Mouse (Mus musculus): Measurements from ENCODE around the gene Mrpl14. TPM values are rescaled to one million over a fixed set of nuclear protein-coding genes. Genes with fewer than 3 reads are reported as not detected.

Mrpl14 gene
- polyA plus RNA-seq, 1 experiment from 2014 or later: 143 TPM

DNA sequence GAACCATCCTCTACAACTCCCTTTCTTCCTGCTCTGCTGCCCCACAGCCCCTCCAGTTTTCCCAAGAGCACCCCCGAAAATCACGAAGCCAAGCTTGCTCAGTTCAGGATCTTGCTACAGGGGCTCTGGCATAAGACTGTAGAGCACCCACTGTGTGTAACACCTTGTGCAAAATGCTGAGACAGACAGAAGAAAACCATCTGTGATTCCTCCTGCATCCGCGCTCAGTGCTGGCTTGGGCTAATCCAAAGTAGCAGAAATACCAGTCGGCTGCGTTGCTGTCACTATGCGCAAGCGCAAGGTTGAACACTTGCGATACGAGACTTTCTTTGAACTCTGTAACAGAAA lies 38.4 kb downstream of the Mrpl14 start:
- no peak overlapping the region for H3K4me2 ChIP-seq (ENCODE audit: low read depth, low read length)
- no peak overlapping the region for H3K9ac ChIP-seq (ENCODE audit: low read length)
- H3K27me3 ChIP-seq (ENCODE audit: control insufficient read depth, insufficient read depth, low read length): no peaks in the 10 kb centered on the region
- no peak overlapping the region for H3K4me3 ChIP-seq (ENCODE audit: low read length)
- H3K9me3 ChIP-seq (replicated peaks; ENCODE audit: control insufficient read depth, low read length): no peaks in the 10 kb centered on the region
- ATAC-seq (replicated peaks; ENCODE audit: extremely low read depth, insufficient read depth, low FRiP score): no peak
- no peak overlapping the region for H3K27ac ChIP-seq (ENCODE audit: low read length)
- H3K4me1 ChIP-seq (ENCODE audit: control insufficient read depth, insufficient read depth, low read length): peaks cover 19% of the 10 kb centered on the region
- no peaks in the 10 kb centered on the region for H3K36me3 ChIP-seq (ENCODE audit: control insufficient read depth, insufficient read depth)
- 86% methylated on average over 10 of the region's 10 CpGs for WGBS

- Histone ChIP-seq H3K36me3 (ENCODE audit: control insufficient read depth, insufficient read depth) (no peaks in the 10 kb centered on the region), H3K4me2 (ENCODE audit: low read depth, low read length) (no peak overlapping the region), H3K9me3 (replicated peaks; ENCODE audit: control insufficient read depth, low read length) (no peaks in the 10 kb centered on the region), H3K27ac (ENCODE audit: low read length) (no peak overlapping the region), H3K4me1 (ENCODE audit: control insufficient read depth, insufficient read depth, low read length) (peaks cover 24% of the 10 kb centered on the region), H3K9ac (ENCODE audit: low read length) (peak overlapping the region; percentile 31), H3K27me3 (ENCODE audit: control insufficient read depth, insufficient read depth, low read length) (no peaks in the 10 kb centered on the region), H3K4me3 (ENCODE audit: low read length) (no peak overlapping the region)
- no peak for ATAC-seq (replicated peaks; ENCODE audit: extremely low read depth, insufficient read depth, low FRiP score)
- 64% methylated on average over 7 of the region's 7 CpGs for WGBS
Observed at GRCm38 (mm10) chr17:45726249-45726648, 40.1 kb downstream of the Mrpl14 start.

- no peak for ATAC-seq (replicated peaks; ENCODE audit: extremely low read depth, insufficient read depth, low FRiP score)
- H3K36me3 ChIP-seq (ENCODE audit: control insufficient read depth, insufficient read depth): no peaks in the 10 kb centered on the region
- H3K4me2 ChIP-seq (ENCODE audit: low read depth, low read length): no peak overlapping the region
Observed at GRCm38 (mm10) chr17:45727481-45727880, 41.4 kb downstream of the Mrpl14 start.

DNA sequence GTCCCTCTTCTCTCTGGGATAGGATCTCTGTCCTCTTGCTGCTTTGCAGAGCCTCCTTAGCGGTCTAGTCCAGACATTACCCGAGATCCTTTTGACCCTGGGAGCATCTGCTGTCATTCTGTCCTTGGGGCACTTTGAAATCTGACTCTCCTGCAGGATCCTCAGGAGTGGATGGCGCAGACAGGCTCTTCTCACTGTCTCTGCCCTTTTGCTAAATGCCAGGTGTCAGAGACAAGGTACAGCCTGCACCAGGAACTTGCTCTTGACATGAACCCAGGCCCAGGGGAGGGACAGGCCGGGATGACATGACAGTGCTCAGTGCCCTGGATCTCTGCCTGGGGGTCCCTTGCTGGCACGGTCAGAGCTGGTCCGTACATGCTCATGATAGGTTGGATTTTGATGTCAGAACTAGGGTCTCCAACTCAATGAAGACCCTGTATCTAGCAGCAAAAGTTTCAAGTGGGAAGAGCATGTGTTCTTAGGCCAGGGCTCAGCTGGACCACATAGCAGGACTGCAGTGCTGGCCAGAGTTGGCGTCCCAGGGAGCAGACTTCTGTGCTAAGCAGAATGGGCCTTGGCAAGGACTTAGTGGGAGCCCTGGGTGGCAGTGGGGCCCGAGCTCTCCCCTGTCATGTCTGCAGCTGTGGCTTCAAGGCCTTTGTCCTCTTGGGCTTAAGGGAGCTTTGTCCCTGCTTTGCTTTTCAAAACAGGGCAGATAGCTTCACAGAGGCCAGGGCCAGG lies 42.0 kb downstream of the Mrpl14 start:
- Histone ChIP-seq H3K27ac (ENCODE audit: low read length) (no peak overlapping the region), H3K9ac (ENCODE audit: low read length) (peak overlapping the region; percentile 42; the same call in 1 of the 2 replicates), H3K4me1 (ENCODE audit: control insufficient read depth, insufficient read depth, low read length) (peaks cover 24% of the 10 kb centered on the region), H3K4me3 (ENCODE audit: low read length) (no peak overlapping the region), H3K36me3 (ENCODE audit: control insufficient read depth, insufficient read depth) (no peaks in the 10 kb centered on the region), H3K4me2 (ENCODE audit: low read depth, low read length) (no peak overlapping the region), H3K27me3 (ENCODE audit: control insufficient read depth, insufficient read depth, low read length) (no peaks in the 10 kb centered on the region), H3K9me3 (replicated peaks; ENCODE audit: control insufficient read depth, low read length) (no peaks in the 10 kb centered on the region)
- no peak for ATAC-seq (replicated peaks; ENCODE audit: extremely low read depth, insufficient read depth, low FRiP score)
- WGBS: 72% methylated on average over 8 of the region's 8 CpGs

More at GRCm38 (mm10) chr17:45727481-45727880, 41.4 kb downstream of the Mrpl14 start:
- no peaks in the 10 kb centered on the region for H3K9me3 ChIP-seq (replicated peaks; ENCODE audit: control insufficient read depth, low read length)
- WGBS: 91% methylated on average over 2 of the region's 2 CpGs
- H3K27ac ChIP-seq (ENCODE audit: low read length): no peak overlapping the region
- H3K9ac ChIP-seq (ENCODE audit: low read length): no peak overlapping the region
- H3K27me3 ChIP-seq (ENCODE audit: control insufficient read depth, insufficient read depth, low read length): no peaks in the 10 kb centered on the region
- H3K4me3 ChIP-seq (ENCODE audit: low read length): no peak overlapping the region
- H3K4me1 ChIP-seq (ENCODE audit: control insufficient read depth, insufficient read depth, low read length): peaks cover 24% of the 10 kb centered on the region

- H3K9ac ChIP-seq (ENCODE audit: low read length): peak overlapping the region; percentile 42
- peak overlapping the region; percentile 85 for H3K27ac ChIP-seq (ENCODE audit: low read length)
- ATAC-seq (replicated peaks; ENCODE audit: extremely low read depth, insufficient read depth, low FRiP score): peak; percentile 66
- H3K9me3 ChIP-seq (replicated peaks; ENCODE audit: control insufficient read depth, low read length): no peaks in the 10 kb centered on the region
- no peaks in the 10 kb centered on the region for H3K36me3 ChIP-seq (ENCODE audit: control insufficient read depth, insufficient read depth)
- 17% methylated on average over 10 of the region's 10 CpGs for WGBS
- no peak overlapping the region for H3K4me2 ChIP-seq (ENCODE audit: low read depth, low read length)
- peaks cover 31% of the 10 kb centered on the region for H3K4me1 ChIP-seq (ENCODE audit: control insufficient read depth, insufficient read depth, low read length)
- H3K4me3 ChIP-seq (ENCODE audit: low read length): no peak overlapping the region
- H3K27me3 ChIP-seq (ENCODE audit: control insufficient read depth, insufficient read depth, low read length): no peaks in the 10 kb centered on the region
Observed at GRCm38 (mm10) chr17:45729387-45729786, 43.3 kb downstream of the Mrpl14 start.

- Histone ChIP-seq H3K4me2 (ENCODE audit: low read depth, low read length) (no peak overlapping the region), H3K27me3 (ENCODE audit: control insufficient read depth, insufficient read depth, low read length) (no peaks in the 10 kb centered on the region), H3K9me3 (replicated peaks; ENCODE audit: control insufficient read depth, low read length) (no peaks in the 10 kb centered on the region), H3K9ac (ENCODE audit: low read length) (no peak overlapping the region), H3K4me1 (ENCODE audit: control insufficient read depth, insufficient read depth, low read length) (peaks cover 41% of the 10 kb centered on the region), H3K36me3 (ENCODE audit: control insufficient read depth, insufficient read depth) (no peaks in the 10 kb centered on the region), H3K27ac (ENCODE audit: low read length) (no peak overlapping the region), H3K4me3 (ENCODE audit: low read length) (no peak overlapping the region)
- no peak for ATAC-seq (replicated peaks; ENCODE audit: extremely low read depth, insufficient read depth, low FRiP score)
- 96% methylated on average over 4 of the region's 4 CpGs for WGBS
Observed at GRCm38 (mm10) chr17:45730696-45731095, 44.6 kb downstream of the Mrpl14 start.

DNA sequence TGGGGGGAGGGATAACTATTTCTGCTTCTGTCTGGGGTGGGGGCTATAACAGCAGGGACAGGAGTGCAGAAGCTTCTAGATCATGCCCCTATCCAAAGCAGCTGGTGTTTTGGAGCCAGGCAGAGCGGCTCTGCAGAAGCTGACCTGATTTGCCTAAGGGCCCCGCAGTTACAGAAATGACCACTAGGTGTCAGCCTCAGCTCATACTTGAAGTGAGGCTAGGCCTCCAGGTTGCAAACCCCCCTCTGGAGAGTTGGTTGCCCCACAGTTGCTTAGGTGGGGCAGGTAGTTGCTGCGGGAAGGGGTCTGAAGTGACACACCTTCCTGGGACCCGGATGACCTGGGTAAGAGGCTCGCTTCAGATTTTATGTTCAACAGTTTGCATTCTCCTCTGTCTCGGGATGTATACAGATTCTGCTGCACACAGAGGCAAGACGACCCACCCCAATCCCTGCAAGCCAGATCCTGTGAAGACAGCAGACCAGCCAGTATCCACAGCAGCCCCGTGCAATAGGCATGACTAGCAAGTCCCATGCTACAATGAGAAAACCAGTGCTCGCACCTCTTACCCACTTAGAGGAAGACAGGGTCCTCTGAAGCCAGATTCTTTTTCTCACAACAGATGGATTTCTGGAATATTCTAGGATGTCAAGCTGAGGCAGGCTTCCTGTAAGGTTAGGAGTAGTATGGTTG lies 45.2 kb downstream of the Mrpl14 start:
- 24% methylated on average over 9 of the region's 9 CpGs for WGBS
- Histone ChIP-seq H3K4me2 (ENCODE audit: low read depth, low read length) (no peak overlapping the region), H3K9me3 (replicated peaks; ENCODE audit: control insufficient read depth, low read length) (no peaks in the 10 kb centered on the region), H3K27me3 (ENCODE audit: control insufficient read depth, insufficient read depth, low read length) (no peaks in the 10 kb centered on the region), H3K27ac (ENCODE audit: low read length) (no peak overlapping the region), H3K4me3 (ENCODE audit: low read length) (no peak overlapping the region), H3K9ac (ENCODE audit: low read length) (no peak overlapping the region), H3K4me1 (ENCODE audit: control insufficient read depth, insufficient read depth, low read length) (peaks cover 47% of the 10 kb centered on the region), H3K36me3 (ENCODE audit: control insufficient read depth, insufficient read depth) (no peaks in the 10 kb centered on the region)
- no peak for ATAC-seq (replicated peaks; ENCODE audit: extremely low read depth, insufficient read depth, low FRiP score)

DNA sequence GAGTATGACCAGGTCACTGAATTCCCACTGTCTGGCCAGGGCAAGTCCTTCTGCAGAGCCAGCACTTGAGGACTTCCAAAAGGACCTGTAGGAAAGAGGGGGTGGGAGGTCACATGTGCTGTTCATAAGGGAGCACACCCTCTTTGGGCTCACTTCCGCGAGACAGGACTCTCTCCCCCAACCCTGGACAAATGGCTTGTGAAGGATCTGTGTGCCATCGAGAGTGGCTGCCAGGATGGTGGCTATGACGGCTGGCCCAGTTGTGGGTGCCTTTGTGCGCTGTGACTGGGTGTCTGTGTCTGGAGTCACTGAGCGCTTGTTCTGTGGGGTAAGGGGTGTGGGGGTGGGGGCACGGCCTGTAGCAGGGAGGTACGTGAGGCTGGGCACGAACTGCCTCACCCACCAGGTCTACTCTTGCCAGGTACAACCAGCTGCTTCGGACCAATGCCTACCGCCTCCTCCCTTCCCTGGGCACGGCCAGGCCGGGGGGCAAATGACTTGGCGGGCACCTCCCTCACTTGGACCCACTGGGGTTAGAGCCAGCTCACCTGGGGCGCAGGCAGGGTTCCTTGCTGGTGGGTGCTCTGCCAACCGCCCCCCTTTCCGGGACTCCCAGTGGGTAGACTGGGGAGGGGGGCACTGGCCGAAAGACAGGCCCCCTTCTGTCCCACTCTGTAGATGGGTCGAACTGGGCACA lies 47.1 kb downstream of the Mrpl14 start:
- H3K27ac ChIP-seq (ENCODE audit: low read length): peak overlapping the region; percentile 77
- H3K4me1 ChIP-seq (ENCODE audit: control insufficient read depth, insufficient read depth, low read length): peaks cover 51% of the 10 kb centered on the region
- WGBS: 71% methylated on average over 19 of the region's 19 CpGs

More for the DNA sequence above, 47.1 kb downstream of the Mrpl14 start:
- no peaks in the 10 kb centered on the region for H3K27me3 ChIP-seq (ENCODE audit: control insufficient read depth, insufficient read depth, low read length)
- ATAC-seq (replicated peaks; ENCODE audit: extremely low read depth, insufficient read depth, low FRiP score): no peak
- peak overlapping the region; percentile 77 for H3K9ac ChIP-seq (ENCODE audit: low read length)
- peak overlapping the region; percentile 46 for H3K4me3 ChIP-seq (ENCODE audit: low read length)
- H3K4me2 ChIP-seq (ENCODE audit: low read depth, low read length): peak overlapping the region; percentile 80
- H3K9me3 ChIP-seq (replicated peaks; ENCODE audit: control insufficient read depth, low read length): no peaks in the 10 kb centered on the region
- no peaks in the 10 kb centered on the region for H3K36me3 ChIP-seq (ENCODE audit: control insufficient read depth, insufficient read depth)
